Mouse (Mus musculus) thymus, postnatal 25 days (tissue): Measurements from ENCODE around the gene Zer1.
"Not testable (repeated sequence)": the region's sequence is repeated elsewhere in the genome, so short reads cannot be mapped to it uniquely, and the experiment has no call there.

ENCODE experiments used
- DNase-seq: peaks from one replicate; pipeline ENCODE4 v3.0.0; 2022

The Zer1 gene

GRCm38 (mm10) chr2:30124472-30125274 lies at the start of gene Zer1:
Gene Zer1, minus strand, starts transcription at chr2:30124585.
- DNase-seq, result peak; percentile 93

DNA sequence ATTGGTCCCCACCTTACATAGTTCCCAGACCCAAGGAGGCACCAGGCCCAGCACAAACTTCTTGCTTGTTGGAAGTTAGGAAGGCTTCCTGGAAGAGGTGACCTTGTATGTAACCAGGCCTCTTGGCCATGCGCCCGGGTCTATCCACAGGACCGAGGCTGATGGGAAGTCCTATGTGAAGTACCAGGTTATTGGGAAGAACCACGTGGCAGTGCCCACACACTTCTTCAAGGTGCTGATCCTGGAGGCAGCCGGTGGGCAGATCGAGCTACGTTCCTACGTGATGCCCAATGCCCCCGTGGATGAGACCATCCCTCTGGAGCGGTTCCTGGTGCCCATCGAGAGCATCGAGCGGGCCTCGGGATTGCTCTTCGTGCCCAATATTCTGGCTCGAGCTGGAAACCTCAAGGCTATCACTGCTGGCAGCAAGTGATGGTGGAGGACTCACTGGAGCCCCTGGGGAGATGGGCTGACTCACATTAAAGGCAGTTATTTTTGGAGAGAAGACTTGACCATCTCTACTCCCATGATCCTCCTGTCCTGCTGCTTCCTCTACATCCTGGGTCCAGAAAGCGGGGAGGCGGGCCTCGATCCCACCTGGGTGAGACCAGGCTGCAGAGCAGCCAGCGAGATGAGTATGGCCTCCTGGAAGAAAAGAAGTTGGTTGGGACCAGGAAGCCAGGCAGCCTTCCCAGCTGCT lies 49.3 kb upstream of the Zer1 start:
- DNase-seq, result no peak

DNA sequence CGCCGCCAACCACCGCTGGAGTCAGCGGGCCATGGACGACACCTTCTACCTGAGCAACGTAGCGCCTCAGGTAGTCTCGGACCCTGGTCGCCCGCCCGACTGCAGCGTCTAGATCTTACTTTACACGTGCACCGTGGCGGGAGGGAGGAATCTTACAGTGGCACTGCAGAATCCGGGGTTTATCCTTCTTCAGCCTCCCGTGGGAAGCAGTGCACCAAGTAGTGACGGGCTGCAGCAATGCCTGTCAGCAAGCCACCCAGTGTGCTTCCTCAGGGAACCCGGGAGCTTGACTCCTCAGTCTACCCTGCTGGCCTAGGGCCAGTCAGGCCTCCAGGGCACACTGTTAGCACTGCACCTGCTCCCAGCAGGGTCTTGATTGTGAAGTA lies 47.6 kb upstream of the Zer1 start:
- DNase-seq, result no peak

GRCm38 (mm10) chr2:30171371-30171996 lies 47.1 kb upstream of the Zer1 start, which contains the start of gene Endog:
Gene Endog, plus strand, starts transcription at chr2:30171493.
- peak; percentile 80 for DNase-seq

DNA sequence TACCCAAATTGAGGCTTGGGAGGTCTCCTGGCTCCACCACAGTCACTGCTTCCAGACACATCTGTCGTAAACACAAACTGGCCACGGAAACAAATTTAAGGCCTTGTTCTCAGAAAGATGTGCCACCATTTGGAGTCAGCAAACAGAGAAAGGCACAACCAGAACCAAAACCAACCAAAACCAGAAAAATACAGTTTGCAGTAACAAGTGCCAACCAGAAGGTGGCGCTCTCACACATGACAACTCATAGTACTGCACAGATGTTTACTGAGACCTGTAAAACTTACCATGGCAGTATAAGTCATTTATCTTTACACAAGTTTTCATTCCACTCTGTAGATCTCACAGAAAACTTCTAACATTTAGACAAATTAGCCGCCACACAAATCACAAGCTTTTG lies 42.3 kb upstream of the Zer1 start:
- DNase-seq, result no peak

DNA sequence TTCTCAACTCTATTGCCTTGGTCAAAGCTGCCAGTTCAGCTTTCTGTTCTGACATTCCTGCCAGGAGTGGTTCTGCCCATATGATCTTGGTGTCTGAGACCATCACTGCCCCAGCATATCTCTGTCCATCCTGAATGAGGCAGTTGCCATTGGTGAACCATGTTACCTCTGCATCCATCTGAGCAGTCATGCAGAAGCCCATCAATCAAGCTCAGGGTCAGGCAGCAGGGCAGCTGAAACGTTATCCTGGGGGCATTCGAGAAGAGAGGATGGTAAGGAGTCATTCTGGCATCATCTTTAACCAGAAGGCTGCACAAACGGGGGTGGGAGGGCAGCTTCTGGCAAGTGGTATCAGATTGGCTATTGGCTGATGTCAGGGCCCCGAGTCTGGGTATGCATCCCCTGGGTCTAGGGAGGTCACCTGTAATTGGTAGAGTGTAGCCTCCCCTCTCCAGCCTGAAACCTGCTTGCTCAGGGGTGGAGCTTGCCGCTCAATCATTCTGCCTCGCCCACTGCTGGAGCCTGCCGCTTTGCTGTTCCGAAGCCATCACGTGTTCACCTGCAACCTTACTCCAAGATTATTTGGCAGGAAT lies 40.1 kb upstream of the Zer1 start:
- no peak for DNase-seq

DNA sequence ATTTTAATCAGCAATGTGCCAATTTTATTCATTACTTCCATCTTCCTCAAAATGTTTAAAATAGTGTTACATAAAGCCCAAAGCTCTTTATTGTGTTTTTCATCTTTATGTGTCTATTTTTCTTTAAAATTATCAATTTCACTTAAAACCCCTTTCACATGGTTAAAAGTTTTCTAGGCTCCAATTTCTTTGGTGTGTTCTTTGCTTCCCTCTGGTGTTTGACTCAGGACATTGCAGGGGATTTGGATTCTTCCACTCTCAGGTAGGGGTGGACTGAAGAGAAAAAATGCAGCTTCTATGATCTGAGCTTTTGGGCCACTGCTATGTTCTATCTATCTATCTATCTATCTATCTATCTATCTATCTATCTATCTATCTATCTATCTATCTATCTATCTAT lies 37.4 kb upstream of the Zer1 start:
- DNase-seq, result peak; percentile 43

DNA sequence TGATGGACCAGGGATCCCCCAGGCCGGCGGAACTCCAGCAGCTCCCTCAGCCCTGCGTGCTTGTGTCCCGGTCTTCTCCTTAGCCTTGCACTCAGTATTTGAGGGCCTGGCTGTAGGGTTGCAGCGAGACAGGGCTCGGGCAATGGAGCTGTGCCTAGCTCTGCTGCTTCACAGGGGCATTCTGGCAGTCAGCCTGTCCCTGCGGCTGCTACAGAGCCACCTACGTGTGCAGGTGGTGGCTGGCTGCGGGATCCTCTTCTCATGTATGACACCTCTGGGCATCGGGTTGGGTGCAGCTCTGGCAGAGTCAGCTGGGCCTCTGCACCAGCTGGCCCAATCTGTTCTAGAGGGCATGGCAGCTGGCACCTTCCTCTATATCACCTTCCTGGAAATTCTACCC lies 35.5 kb upstream of the Zer1 start:
- not testable (repeated sequence) for DNase-seq

- DNase-seq, result no peak
These were observed 28.2 kb upstream of the Zer1 start for GRCm38 (mm10) chr2:30152616-30153015.

DNA sequence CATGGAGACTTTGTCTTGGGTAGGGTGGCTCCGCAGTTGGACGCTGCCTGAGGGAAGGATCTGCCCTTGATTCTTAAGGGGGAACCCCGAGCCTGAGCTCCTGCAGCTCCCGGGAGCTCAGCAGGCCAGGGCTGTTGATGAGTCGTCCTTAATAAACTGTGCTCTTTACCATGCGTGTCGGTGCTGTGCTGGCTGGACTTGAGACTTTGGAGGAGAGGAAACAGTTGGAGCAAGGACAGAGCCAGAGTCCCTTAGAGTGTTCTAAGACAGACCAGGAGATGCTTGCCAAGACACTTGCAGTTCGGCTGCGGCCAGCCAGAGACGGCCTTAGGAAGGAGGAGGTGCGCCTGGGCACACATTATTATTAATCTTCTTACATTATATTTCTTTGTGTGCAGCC lies 27.5 kb upstream of the Zer1 start:
- DNase-seq, result no peak

GRCm38 (mm10) chr2:30147466-30147865 lies 23.1 kb upstream of the Zer1 start:
- no peak for DNase-seq

DNA sequence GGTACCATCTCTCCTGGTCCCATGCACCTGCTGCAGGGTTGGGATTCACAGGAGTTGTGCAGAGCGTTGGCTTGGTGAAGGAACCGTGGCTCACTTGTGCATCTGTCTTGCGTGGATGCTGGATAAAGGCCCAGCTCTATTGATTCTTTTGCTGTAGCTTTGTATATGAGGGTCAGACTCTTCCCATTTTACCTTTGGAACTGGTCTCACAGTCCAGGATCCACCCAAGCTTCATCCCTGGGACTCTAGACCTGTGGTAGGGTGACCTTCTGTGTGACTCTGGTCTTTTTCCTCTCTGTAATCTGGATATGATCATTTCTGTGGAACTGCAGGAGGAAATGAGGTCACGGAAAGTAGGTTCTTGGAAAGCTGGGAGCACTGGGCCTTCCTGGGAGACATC lies 20.1 kb upstream of the Zer1 start:
- no peak for DNase-seq

GRCm38 (mm10) chr2:30140021-30140420 lies 15.6 kb upstream of the Zer1 start:
- not testable (repeated sequence) for DNase-seq

DNA sequence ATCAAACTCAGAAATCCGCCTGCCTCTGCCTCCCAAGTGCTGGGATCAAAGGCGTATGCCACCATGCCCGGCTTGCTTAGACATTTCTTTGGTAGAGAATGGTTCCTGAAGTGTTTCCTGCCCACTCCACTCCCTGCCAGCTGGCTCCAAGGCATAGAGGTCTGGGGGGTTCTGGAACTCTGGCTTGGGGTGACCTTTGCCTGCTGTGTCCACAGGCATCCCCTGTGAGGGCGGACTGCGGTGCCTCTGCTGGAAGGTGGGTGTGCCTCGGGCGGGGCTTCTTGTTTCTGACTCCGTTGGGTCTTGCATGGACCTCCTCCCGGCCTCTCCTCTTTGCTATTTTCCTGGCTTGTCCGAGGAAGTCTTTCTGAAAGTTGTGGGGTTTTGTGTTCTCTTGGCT lies 12.1 kb upstream of the Zer1 start:
- no peak for DNase-seq

- no peak for DNase-seq
These were observed 10.7 kb upstream of the Zer1 start for GRCm38 (mm10) chr2:30134928-30135620.

DNA sequence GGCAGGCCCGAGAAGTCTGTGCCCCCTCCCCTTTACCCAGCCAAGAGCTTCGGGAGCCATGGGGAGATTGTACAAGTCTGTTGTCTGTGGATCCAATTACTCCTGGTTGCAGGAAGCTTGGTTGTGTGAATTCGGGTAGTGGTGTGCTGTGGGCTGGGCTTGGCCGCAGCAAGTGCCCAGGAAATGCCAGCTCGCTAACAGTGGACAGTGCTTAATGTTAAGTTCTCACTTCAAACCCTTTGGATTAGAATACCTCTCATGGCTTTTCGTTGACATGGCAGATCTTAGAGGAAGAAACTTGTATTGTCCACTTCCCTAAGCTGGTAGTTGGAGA lies 10.0 kb upstream of the Zer1 start:
- DNase-seq, result no peak

DNA sequence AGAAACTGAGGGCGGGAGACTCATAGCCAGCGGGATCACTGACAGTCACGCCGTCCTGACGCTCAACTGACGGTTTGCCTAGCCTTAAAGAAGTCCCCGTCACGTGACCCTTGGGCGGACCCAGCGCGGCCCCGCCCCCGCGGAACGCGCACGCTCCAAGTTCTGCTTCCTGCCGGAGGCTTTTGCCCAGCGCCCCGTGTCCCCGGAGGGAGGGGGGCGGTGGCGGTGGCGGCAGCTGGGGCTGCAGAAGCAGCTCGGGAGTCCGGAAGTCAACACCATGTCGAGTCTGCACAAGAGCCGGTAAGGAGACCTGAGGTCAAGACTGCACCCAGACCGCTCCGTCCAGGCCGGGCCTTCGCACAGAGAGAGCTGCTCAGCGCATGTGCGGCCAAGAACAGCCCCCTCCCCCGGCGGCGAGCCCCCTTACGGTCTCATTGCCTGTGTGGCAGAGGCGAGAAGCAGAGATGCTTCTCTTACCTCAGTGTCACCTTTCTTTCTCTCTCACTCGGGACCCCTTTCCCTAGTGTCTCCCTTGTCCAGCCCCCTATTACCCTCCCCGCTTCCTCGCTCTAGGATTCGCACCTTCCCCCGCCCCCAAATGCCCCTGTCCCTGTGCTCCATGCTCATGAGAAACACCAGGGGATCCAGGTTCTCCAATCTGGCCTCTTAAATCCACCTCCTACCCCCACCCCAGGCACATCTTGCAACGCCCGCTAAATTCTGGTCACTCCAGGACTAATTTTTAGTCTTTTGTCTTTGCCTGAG lies 9.4 kb upstream of the Zer1 start, which contains the start of gene Tbc1d13:
Tbc1d13 (plus strand) TSS at position 134 of the 765 bp plus-strand sequence.
- peak; percentile 99 for DNase-seq

GRCm38 (mm10) chr2:30132801-30133612 lies 8.6 kb upstream of the Zer1 start:
- DNase-seq, result no peak

GRCm38 (mm10) chr2:30131240-30131639 lies 6.9 kb upstream of the Zer1 start:
- not testable (repeated sequence) for DNase-seq

DNA sequence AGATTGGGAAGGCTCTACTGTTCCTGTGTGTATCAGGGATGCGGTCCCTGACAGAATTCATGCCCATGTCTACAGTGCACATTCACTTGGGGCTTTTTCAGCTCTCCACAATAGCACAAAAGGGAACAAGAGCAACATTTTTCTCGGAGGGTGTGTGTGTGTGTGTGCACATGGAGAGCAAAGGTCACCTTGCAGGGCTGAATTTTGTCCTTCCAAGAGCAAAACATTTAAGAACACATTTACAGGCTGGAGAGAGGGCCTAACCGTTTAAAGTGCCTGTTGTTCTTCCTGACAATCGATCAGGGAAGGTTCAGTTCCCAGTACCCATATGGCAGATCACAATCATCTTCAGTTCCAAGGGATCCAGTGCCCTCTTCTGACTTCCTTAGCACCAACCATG lies 5.8 kb upstream of the Zer1 start:
- no peak for DNase-seq

- DNase-seq, result peak; percentile 41
These were observed 4.4 kb upstream of the Zer1 start for GRCm38 (mm10) chr2:30128789-30129188.
